ENCODE assay signal across 12 mouse cellular contexts in the genomic region with DNA sequence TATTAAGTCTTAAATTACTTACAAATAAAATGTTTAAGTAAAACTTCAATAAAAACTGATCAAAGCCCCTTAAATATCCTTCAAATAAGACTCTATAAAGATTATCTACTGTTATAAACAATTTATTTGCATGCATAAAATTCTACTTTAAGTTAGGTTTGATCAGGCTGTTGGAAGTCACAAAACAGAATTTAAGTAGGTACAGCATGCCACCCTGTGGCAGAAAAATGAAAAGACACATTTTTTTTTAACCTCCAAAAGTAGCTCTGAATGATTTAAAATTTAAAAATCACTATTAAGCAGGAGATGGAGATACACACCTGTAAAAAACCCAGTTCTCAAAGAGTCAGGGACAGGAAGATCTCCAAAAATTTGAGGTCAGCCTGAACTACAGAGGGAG. TPM values are rescaled to one million over a fixed set of nuclear protein-coding genes. Genes with fewer than 3 reads are reported as not detected.
DNase-seq lines count a peak whose midpoint lies in the region; ATAC-seq and TF ChIP-seq lines count a peak whose summit lies in the region.
"Had no signal": no experiment of that assay in that cellular context is flagged by ENCODE, and none has a peak within 500 bp of the region (broad histone marks: within the 10 kb centered on the region; RNA-seq: fewer than 3 reads in every experiment).

No protein-coding gene starts in this region.

- H3K9ac ChIP-seq in heart, postnatal 0 days (replicated peaks; ENCODE audit: low read depth, low read length) = no peak overlapping the region
- H3K9ac ChIP-seq in lung, postnatal 0 days (replicated peaks; ENCODE audit: low read depth) = no peak overlapping the region
- H3K9ac ChIP-seq: kidney, embryonic 15.5 days had no signal

- H3K27ac ChIP-seq in heart, postnatal 0 days (ENCODE audit: low read depth) = no peak overlapping the region
- no peak overlapping the region for H3K27ac ChIP-seq in lung, postnatal 0 days (ENCODE audit: low read length)
- H3K27ac ChIP-seq: kidney, embryonic 15.5 days had no signal

- no peak overlapping the region for H3K4me2 ChIP-seq in heart, postnatal 0 days (ENCODE audit: low read depth, low read length)
- no peak overlapping the region for H3K4me2 ChIP-seq in lung, postnatal 0 days (replicated peaks; ENCODE audit: low read depth, low read length)
- H3K4me2 ChIP-seq: heart, embryonic 11.5 days; kidney, embryonic 15.5 days had no signal

- no peaks in the 10 kb centered on the region for H3K4me1 ChIP-seq in heart, postnatal 0 days (ENCODE audit: control insufficient read depth, insufficient read depth)
- H3K4me1 ChIP-seq in lung, postnatal 0 days (ENCODE audit: insufficient read depth, low read depth, low read length) = no peaks in the 10 kb centered on the region
- H3K4me1 ChIP-seq: kidney, embryonic 15.5 days had no signal

- no peaks in the 10 kb centered on the region for H3K27me3 ChIP-seq in heart, postnatal 0 days (ENCODE audit: control insufficient read depth, insufficient read depth, low read length)
- no peaks in the 10 kb centered on the region for H3K27me3 ChIP-seq in lung, postnatal 0 days (replicated peaks; ENCODE audit: insufficient read depth, low read length)
- H3K27me3 ChIP-seq: kidney, embryonic 15.5 days had no signal

- no peak for DNase-seq in heart, postnatal 0 days (ENCODE audit: low spot score)
- no peak for DNase-seq in heart, adult 18-20 months
- DNase-seq in lung, postnatal 0 days (ENCODE audit: low spot score) = no peak
- DNase-seq in lung, postnatal 4 days = no peak
- peak; percentile 39 for DNase-seq in adipocyte (ENCODE audit: low spot score)
- DNase-seq in retina, postnatal 7 days (ENCODE audit: low read depth, low spot score) = peak; percentile 2
- no peak for DNase-seq in gastrocnemius, adult 8-10 months (ENCODE audit: low spot score in 2 of 2)

- H3K4me3 ChIP-seq in heart, postnatal 0 days (ENCODE audit: low read depth, low read length) = no peak overlapping the region
- no peak overlapping the region for H3K4me3 ChIP-seq in lung, postnatal 0 days (ENCODE audit: low read depth, low read length)
- H3K4me3 ChIP-seq: kidney, embryonic 15.5 days had no signal

- TF ChIP-seq EP300 in heart, postnatal 0 days (IDR thresholded peaks at IDR 0.05; ENCODE audit: low read depth) = no peak
- no peak for TF ChIP-seq EP300 in lung, postnatal 0 days (IDR thresholded peaks at IDR 0.05)

- TF ChIP-seq CTCF in heart, postnatal 0 days (IDR thresholded peaks at IDR 0.05; ENCODE audit: low read depth) = peak; percentile 25; the same call in 1 of the 2 replicates
- TF ChIP-seq CTCF in lung, postnatal 0 days (IDR thresholded peaks at IDR 0.05) = peak; percentile 49

- ATAC-seq in heart, postnatal 0 days (ENCODE audit: insufficient read depth, low read depth) = no peak
- no peak for ATAC-seq in lung, postnatal 0 days

- H3K9me3 ChIP-seq in heart, postnatal 0 days (replicated peaks; ENCODE audit: control insufficient read depth, low read length) = no peaks in the 10 kb centered on the region
- H3K9me3 ChIP-seq in lung, postnatal 0 days (ENCODE audit: low read length) = no peaks in the 10 kb centered on the region
- H3K9me3 ChIP-seq: kidney, embryonic 15.5 days had no signal

- H3K36me3 ChIP-seq in heart, postnatal 0 days (replicated peaks; ENCODE audit: control insufficient read depth, insufficient read depth, low read length) = no peaks in the 10 kb centered on the region
- no peaks in the 10 kb centered on the region for H3K36me3 ChIP-seq in lung, postnatal 0 days (ENCODE audit: insufficient read depth, low read length)
- H3K36me3 ChIP-seq: kidney, embryonic 15.5 days had no signal

RNA-seq across cellular contexts. Expression of gene Gm10306, which starts 33.0 kb away (rescaled TPM):
- not detected in 2 replicates for total RNA-seq in heart, postnatal 0 days (2014; rRNA removed; ENCODE audit: low replicate concordance)
- 0.26 TPM in 1 of 2 replicates, not detected in the other for polyA plus RNA-seq in heart, postnatal 0 days (2015; fragmentation: Nextera tagmentation; extraction: Ambion mirVana)
- total RNA-seq in heart, adult 18-20 months (2021) = not detected
- polyA plus RNA-seq in lung, postnatal 0 days (2015; fragmentation: Nextera tagmentation; extraction: Ambion mirVana) = 0.70 and 1.3 TPM in 2 replicates
- not detected for total RNA-seq in gastrocnemius, adult 8-10 months (2022)
- total RNA-seq: left cerebral cortex, postnatal 25 days had no signal
- polyA plus RNA-seq: heart, embryonic 11.5 days; kidney, embryonic 15.5 days; neural tube, embryonic 11.5 days; small intestine, adult 2 months had no signal

RNA-seq across cellular contexts. Expression of gene Caap1, which starts 33.3 kb away (rescaled TPM):
- total RNA-seq in heart, postnatal 0 days (2014; rRNA removed; ENCODE audit: low replicate concordance) = 4.1 and 9.5 TPM in 2 replicates
- polyA plus RNA-seq in heart, postnatal 0 days (2015; fragmentation: Nextera tagmentation; extraction: Ambion mirVana) = 5.8 and 7.2 TPM in 2 replicates
- total RNA-seq in heart, adult 18-20 months (2021) = 1 to 10 TPM; 2.7 to 3.6 TPM
- 10.6 and 12.9 TPM in 2 replicates for polyA plus RNA-seq in lung, postnatal 0 days (2015; fragmentation: Nextera tagmentation; extraction: Ambion mirVana)
- 1 to 10 TPM; 1.7 to 2.5 (median 1.9) TPM for total RNA-seq in gastrocnemius, adult 8-10 months (2022)

Comparison
In these comparisons a context has a peak if more than half of its experiments do, and no peak if none do; other contexts are left out.
1. DNase-seq: peak in adipocyte (single experiment) and retina, postnatal 7 days (single experiment); none in heart, postnatal 0 days (single experiment), heart, adult 18-20 months (0 of 2), lung, postnatal 0 days (single experiment), lung, postnatal 4 days (0 of 2) and gastrocnemius, adult 8-10 months (0 of 2).